Mouse (Mus musculus) hematopoietic stem cell, adult 5-6 weeks (primary cell): Measurements from ENCODE around the gene Prdm5. TPM values are rescaled to one million over a fixed set of nuclear protein-coding genes. Genes with fewer than 3 reads are reported as not detected.

Experiments used
- ATAC-seq, 2 experiments: fragments of 125-278 bp in 1 of 2; replicated peaks in 1 of 2; 2 replicates each; pipeline ENCODE4 v1.8.0; 2016 to 2017; ENCODE audit warnings: inconsistent platforms in 2 of 2, mild to moderate bottlenecking in 2 of 2, moderate number of reproducible peaks in 2 of 2, low read depth in 1 of 2, moderate TSS enrichment in 1 of 2; ENCODE audit not compliant: low FRiP score in 2 of 2, poor library complexity in 2 of 2, severe bottlenecking in 2 of 2, insufficient read depth in 1 of 2, low TSS enrichment in 1 of 2
- total RNA-seq: library from RNA; stranded (forward); fragments of 172-1452, 232-1000 nt; gene quantifications from 2 replicates; pipeline ENCODE4 v1.2.3, GENCODE M21; 2017

Gene Prdm5
- total RNA-seq, 1 experiment from 2014 or later, result 36.9 TPM

GRCm38 (mm10) chr6:65888835-65889234 is 110.0 kb downstream of the Prdm5 start:
- ATAC-seq, result no peak

- ATAC-seq, result no peak
Observed at GRCm38 (mm10) chr6:65892045-65892660, 113.4 kb downstream of the Prdm5 start.

GRCm38 (mm10) chr6:65906657-65907182 is 127.9 kb downstream of the Prdm5 start:
- ATAC-seq, result no peak

- no peak for ATAC-seq
Observed at GRCm38 (mm10) chr6:65915421-65915820, 136.6 kb downstream of the Prdm5 start.

GRCm38 (mm10) chr6:65921703-65922102 is 142.9 kb downstream of the Prdm5 start:
- ATAC-seq, result no peak

- no peak for ATAC-seq
Observed at GRCm38 (mm10) chr6:65923501-65924084, 144.8 kb downstream of the Prdm5 start.

GRCm38 (mm10) chr6:65925737-65926333 is 147.0 kb downstream of the Prdm5 start:
- no peak for ATAC-seq

- ATAC-seq, result no peak
Observed at GRCm38 (mm10) chr6:65930523-65930922, 151.7 kb downstream of the Prdm5 start.

- no peak for ATAC-seq
Observed at GRCm38 (mm10) chr6:65932776-65933175, 154.0 kb downstream of the Prdm5 start.

GRCm38 (mm10) chr6:65933177-65933576 is 154.4 kb downstream of the Prdm5 start:
- ATAC-seq, result no peak

GRCm38 (mm10) chr6:65935566-65936281 is 156.9 kb downstream of the Prdm5 start:
- no peak for ATAC-seq

GRCm38 (mm10) chr6:65950492-65950891 is 171.7 kb downstream of the Prdm5 start:
- no peak for ATAC-seq

- no peak for ATAC-seq
Observed at GRCm38 (mm10) chr6:65952309-65952708, 173.5 kb downstream of the Prdm5 start, which contains the start of gene 4930544G11Rik. TSS of gene 4930544G11Rik (plus strand) at chr6:65952609.

- ATAC-seq, result no peak
Observed at GRCm38 (mm10) chr6:65969386-65970111, 190.8 kb downstream of the Prdm5 start.

- no peak for ATAC-seq
Observed at GRCm38 (mm10) chr6:65970410-65970809, 191.6 kb downstream of the Prdm5 start.
